Mouse (Mus musculus): ENCODE measurements around the gene Nr1h4.

- TF ChIP-seq EP300 (optimal IDR thresholded peaks at IDR 0.05) (no peak), CTCF (IDR thresholded peaks at IDR 0.05; ENCODE audit: low read depth) (no peak)
These were observed 10.9 kb downstream of the Nr1h4 start for GRCm38 (mm10) chr10:89522481-89522880.

All from stomach, postnatal 0 days (tissue).